Mouse (Mus musculus) gastrocnemius, postnatal 25 days (tissue): ENCODE results near the gene 5330417C22Rik. TPM values are rescaled to one million over a fixed set of nuclear protein-coding genes. Genes with fewer than 3 reads are reported as not detected.
A peak's percentile ranks its signal among the peaks of the same experiment; 100 is the strongest.

Source experiments
- DNase-seq: peaks from one replicate; pipeline ENCODE4 v3.0.0; 2022
- microRNA-seq, 2 experiments: library from miRNA; unstranded; fragments of <30 nt; microRNA quantifications; one replicate each; pipeline ENCODE4 v1.2.0; 2021; ENCODE audit warnings: borderline replicate concordance in 2 of 2
- total RNA-seq, 2 experiments: library from RNA; stranded (reverse); gene quantifications; 1 replicate in 1 of 2; 2 replicates in 1 of 2; pipeline ENCODE4 v1.2.3; 2021

The 5330417C22Rik gene
- total RNA-seq, 2 experiments from 2014 or later, result not detected

GRCm38 (mm10) chr3:108413634-108414360, 122.5 kb downstream of the 5330417C22Rik start:
- DNase-seq, result no peak

GRCm38 (mm10) chr3:108411754-108412121, 124.6 kb downstream of the 5330417C22Rik start:
- peak; percentile 34 for DNase-seq

GRCm38 (mm10) chr3:108411026-108411753, 125.1 kb downstream of the 5330417C22Rik start:
- no peak for DNase-seq

GRCm38 (mm10) chr3:108410359-108410714, 126.0 kb downstream of the 5330417C22Rik start:
- no peak for DNase-seq

- DNase-seq, result no peak
Observed at GRCm38 (mm10) chr3:108409656-108410358, 126.5 kb downstream of the 5330417C22Rik start.

- no peak for DNase-seq
Observed at GRCm38 (mm10) chr3:108408517-108409008, 127.8 kb downstream of the 5330417C22Rik start.

- DNase-seq, result no peak
Observed at GRCm38 (mm10) chr3:108406306-108406885, 129.9 kb downstream of the 5330417C22Rik start.

Small RNA genes within 50 kb of the gene (microRNA-seq; reads per million reads assigned to microRNA genes)
- gene Gm22860, result 0 reads per million in 2 experiments

Other genes with a start within 250 kb of the 5330417C22Rik start
- not detected for gene Mybphl, start 171.6 kb downstream of the 5330417C22Rik start, total RNA-seq
- under 1 TPM in 1 of 2 experiments, not detected in 1; 0.32 TPM for gene Psrc1, start 152.7 kb downstream of the 5330417C22Rik start, total RNA-seq
- 1 to 10 TPM; 4.8 to 5.9 TPM for gene Celsr2, start 121.0 kb downstream of the 5330417C22Rik start, total RNA-seq
- 100 to 1,000 TPM; 105 to 114 TPM for gene Sars, start 91.3 kb downstream of the 5330417C22Rik start, total RNA-seq
- gene 1700013F07Rik, start 2.4 kb downstream of the 5330417C22Rik start, total RNA-seq, result not detected
- 10 to 100 TPM; 13.0 to 15.1 TPM for gene Tmem167b, start 25.9 kb upstream of the 5330417C22Rik start, total RNA-seq
- 10 to 100 TPM; 17.6 to 18.3 TPM for gene Taf13, start 35.2 kb upstream of the 5330417C22Rik start, total RNA-seq
- gene Wdr47, start 54.7 kb upstream of the 5330417C22Rik start, total RNA-seq, result 1 to 10 TPM; 3.0 to 6.4 TPM
- gene Clcc1, start 117.4 kb upstream of the 5330417C22Rik start, total RNA-seq, result 10 to 100 TPM; 32.0 to 32.5 TPM
- gene Gpsm2, start 185.8 kb upstream of the 5330417C22Rik start, total RNA-seq, result 1 to 10 TPM; 4.4 to 4.7 TPM
- under 1 TPM; 0.19 to 0.20 TPM for gene Aknad1, start 203.1 kb upstream of the 5330417C22Rik start, total RNA-seq